Mouse (Mus musculus) mouse embryonic stem cell (cell line): Measurements from ENCODE around the gene Cat.

Source experiments
- in situ Hi-C, 2 experiments: fragments of 300-500 bp; cut with MboI; formaldehyde crosslinking; loops; 1 replicate in 1 of 2; 3 replicates in 1 of 2; pipeline ENCODE4 v1.14.3; 2019 to 2020; ENCODE audit warnings: low sequenced_read_pairs in 2 of 2, low pct_unique_long_range_greater_than_20kb in 1 of 2, mixed read lengths in 1 of 2; ENCODE audit not compliant: unreplicated experiment in 1 of 2

Cat gene

GRCm38 (mm10) chr2:103450267-103450666 lies 34.7 kb downstream of the Cat start:
- in situ Hi-C loops, result loop anchor here (5.0 to 25.0 kb wide), 2 partner anchors 97 to 262 kb away; no protein-coding TSS in a partner anchor

- in situ Hi-C loops, result loop anchor here (5.0 to 25.0 kb wide), 2 partner anchors 97 to 262 kb away; no protein-coding TSS in a partner anchor
These were observed 35.1 kb downstream of the Cat start for GRCm38 (mm10) chr2:103449813-103450212.

GRCm38 (mm10) chr2:103448947-103449560 lies 35.9 kb downstream of the Cat start:
- in situ Hi-C loops, result no loop called here

GRCm38 (mm10) chr2:103446326-103446725 lies 38.6 kb downstream of the Cat start:
- in situ Hi-C loops, result no loop called here

GRCm38 (mm10) chr2:103445776-103446175 lies 39.2 kb downstream of the Cat start:
- in situ Hi-C loops, result no loop called here

GRCm38 (mm10) chr2:103439710-103440109 lies 45.2 kb downstream of the Cat start:
- in situ Hi-C loops, result no loop called here

GRCm38 (mm10) chr2:103439071-103439622 lies 45.8 kb downstream of the Cat start:
- in situ Hi-C loops, result no loop called here

- in situ Hi-C loops, result no loop called here
These were observed 48.4 kb downstream of the Cat start for GRCm38 (mm10) chr2:103436534-103436933.

- in situ Hi-C loops, result no loop called here
These were observed 49.9 kb downstream of the Cat start for GRCm38 (mm10) chr2:103435110-103435509.

- in situ Hi-C loops, result no loop called here
These were observed 52.2 kb downstream of the Cat start for GRCm38 (mm10) chr2:103432695-103433275.

- in situ Hi-C loops, result no loop called here
These were observed 54.2 kb downstream of the Cat start for GRCm38 (mm10) chr2:103430712-103431111.

GRCm38 (mm10) chr2:103428356-103428755 lies 56.6 kb downstream of the Cat start:
- in situ Hi-C loops, result loop anchor here in 1 of 2 experiments (10.0 kb wide), 1 partner anchor 344 kb away; no protein-coding TSS in a partner anchor

GRCm38 (mm10) chr2:103425456-103426063 lies 59.4 kb downstream of the Cat start:
- in situ Hi-C loops, result loop anchor here in 1 of 2 experiments (10.0 kb wide), 1 partner anchor 341 kb away; no protein-coding TSS in a partner anchor

- in situ Hi-C loops, result loop anchor here in 1 of 2 experiments (10.0 kb wide), 1 partner anchor 340 kb away; no protein-coding TSS in a partner anchor
These were observed 60.5 kb downstream of the Cat start for GRCm38 (mm10) chr2:103424349-103425026.

GRCm38 (mm10) chr2:103423884-103424283 lies 61.1 kb downstream of the Cat start:
- in situ Hi-C loops, result loop anchor here in 1 of 2 experiments (10.0 kb wide), 1 partner anchor 339 kb away; no protein-coding TSS in a partner anchor

- in situ Hi-C loops, result loop anchor here in 1 of 2 experiments (10.0 kb wide), 1 partner anchor 336 kb away; no protein-coding TSS in a partner anchor
These were observed 64.1 kb downstream of the Cat start for GRCm38 (mm10) chr2:103420650-103421507.

- in situ Hi-C loops, result no loop called here
These were observed 69.2 kb downstream of the Cat start for GRCm38 (mm10) chr2:103415774-103416173.

GRCm38 (mm10) chr2:103413381-103413780 lies 71.6 kb downstream of the Cat start:
- in situ Hi-C loops, result no loop called here
